Comparison of ENCODE assay signal across 8 mouse cellular contexts in genomic region chr10:4482355-4482754, GRCm38 (mm10). TPM values are rescaled to one million over a fixed set of nuclear protein-coding genes. Genes with fewer than 3 reads are reported as not detected.
A peak's percentile ranks its signal among the peaks of the same experiment; 100 is the strongest.
DNase-seq lines count a peak whose midpoint lies in the region.

Ccdc170 (plus strand) TSS chr10:4482502.

- peak; percentile 38 for DNase-seq in adrenal gland, postnatal 10 days
- no peak for DNase-seq in adrenal gland, adult 8-10 months
- peak; percentile 15 for DNase-seq in lung, postnatal 36 days
- DNase-seq in lung, postnatal 14 days = no peak
- peak; percentile 2 for DNase-seq in heart, postnatal 25 days (ENCODE audit: low spot score)
- DNase-seq in testis, postnatal 14 days (ENCODE audit: low spot score) = peak; percentile 53
- no peak for DNase-seq in right cerebral cortex, postnatal 36 days (ENCODE audit: low spot score in 2 of 2)
- DNase-seq in left cerebral cortex, postnatal 25 days (ENCODE audit: low spot score in 2 of 2) = no peak

- intact Hi-C loops in heart, postnatal 25 days (cut with DNase I) = no loop called here
- intact Hi-C loops in left cerebral cortex, postnatal 25 days (cut with DNase I) = no loop called here

RNA-seq across cellular contexts. Expression of gene Ccdc170, which starts in this region (rescaled TPM):
- under 1 TPM; 0.57 to 0.82 TPM for total RNA-seq in adrenal gland, postnatal 10 days (2021)
- 1 to 10 TPM in 1 of 4 experiments, under 1 TPM in 3; 0.44 to 1.7 (median 0.69) TPM for total RNA-seq in adrenal gland, adult 8-10 months (2022)
- total RNA-seq in heart, postnatal 25 days (2021) = under 1 TPM; 0.20 to 0.21 TPM
- total RNA-seq in left cerebral cortex, postnatal 25 days (2021) = under 1 TPM; 0.25 to 0.46 TPM

Comparison
In these comparisons a context has a peak if more than half of its experiments do, and no peak if none do; other contexts are left out.
1. DNase-seq: peak in lung, postnatal 36 days (single experiment) and testis, postnatal 14 days (single experiment); none in adrenal gland, adult 8-10 months (single experiment), lung, postnatal 14 days (single experiment), right cerebral cortex, postnatal 36 days (0 of 2) and left cerebral cortex, postnatal 25 days (0 of 2).
2. Peak in DNase-seq in adrenal gland, postnatal 10 days; RNA of the gene not detected or under 1 TPM.
3. Peak in DNase-seq in heart, postnatal 25 days; RNA of the gene not detected or under 1 TPM.